Mouse (Mus musculus) limb, embryonic 14.5 days (tissue): ENCODE data around the gene Cox5a. TPM values are rescaled to one million over a fixed set of nuclear protein-coding genes. Genes with fewer than 3 reads are reported as not detected.
A peak's percentile ranks its signal among the peaks of the same experiment; 100 is the strongest.

Experiments used
- ATAC-seq: fragments of 200-750 bp; cut with Nextera tagmentation; 2 replicates; pipeline ENCODE4 v1.8.0; 2017; ENCODE audit warnings: low read depth, moderate number of reproducible peaks, moderate TSS enrichment; ENCODE audit not compliant: low FRiP score
- DNase-seq: peaks from one replicate; pipeline ENCODE4 v3.0.0-alpha.2; 2015; ENCODE audit warnings: low spot score
- H3K27ac ChIP-seq: fragments of 300-500 bp; sonication (generic); replicated peaks from 2 replicates; pipeline ENCODE4 v1.5.1; 2014; ENCODE audit warnings: low read depth, mild to moderate bottlenecking, low read length, moderate library complexity, mixed read lengths
- H3K27me3 ChIP-seq: fragments of 300-500 bp; sonication (generic); 2 replicates; pipeline ENCODE4 v1.6.1; 2014; ENCODE audit warnings: low read length, mixed read lengths; ENCODE audit not compliant: control insufficient read depth, insufficient read depth
- H3K36me3 ChIP-seq: fragments of 300-500 bp; sonication (generic); 2 replicates; pipeline ENCODE4 v1.6.1; 2014; ENCODE audit warnings: mild to moderate bottlenecking, low read length, moderate library complexity, mixed read lengths; ENCODE audit not compliant: control insufficient read depth, insufficient read depth
- H3K4me1 ChIP-seq: fragments of 300-500 bp; sonication (generic); 2 replicates; pipeline ENCODE4 v1.6.1; 2014; ENCODE audit warnings: antibody characterized with exemption, low read length, mixed read lengths; ENCODE audit not compliant: control insufficient read depth, insufficient read depth
- H3K4me2 ChIP-seq: fragments of 300-500 bp; sonication (generic); replicated peaks from 2 replicates; pipeline ENCODE4 v1.6.1; 2014; ENCODE audit warnings: low read depth, mild to moderate bottlenecking, low read length, moderate library complexity; ENCODE audit not compliant: severe bottlenecking
- H3K4me3 ChIP-seq: fragments of 300-500 bp; sonication (generic); replicated peaks from 2 replicates; pipeline ENCODE4 v1.5.1; 2014; ENCODE audit warnings: low read length
- H3K9ac ChIP-seq: fragments of 300-500 bp; sonication (generic); 2 replicates; pipeline ENCODE4 v1.6.1; 2014; ENCODE audit warnings: mild to moderate bottlenecking, low read depth, low read length, moderate library complexity; ENCODE audit not compliant: severe bottlenecking
- H3K9me3 ChIP-seq: fragments of 300-500 bp; sonication (generic); 2 replicates; pipeline ENCODE4 v1.6.1; 2016; ENCODE audit warnings: low read length; ENCODE audit not compliant: control insufficient read depth
- POLR2A ChIP-seq: fragments of 200-500 bp; IDR thresholded peaks from 2 replicates; pipeline ENCODE4 v1.8.0; 2012; ENCODE audit warnings: inconsistent platforms, mild to moderate bottlenecking, moderate library complexity, borderline replicate concordance; ENCODE audit not compliant: insufficient read depth, insufficient read length; ENCODE audit errors: extremely low read depth
- WGBS: fragments of 180-500 bp; shearing (Covaris S2); extraction: QIAGEN DNeasy Blood & Tissue Kit; methylation state at CpG from one replicate; pipeline ENCODE4 v1.1.7; 2014; 5-methylcytosine and 5-hydroxymethylcytosine counted together
- polyA plus RNA-seq, 2 experiments: library from polyadenylated mRNA; depleted of rRNA in 1 of 2; stranded (reverse) in 1 of 2; unstranded in 1 of 2; fragments of >200 nt; fragmentation: Nextera tagmentation in 1 of 2; extraction: Ambion mirVana in 1 of 2; gene quantifications; 2 replicates each; pipeline versions ENCODE4 v1.2.1 to v1.2.3; 2012 to 2014

Gene Cox5a
- polyA plus RNA-seq, 2 experiments, result 168 to 466 TPM

DNA sequence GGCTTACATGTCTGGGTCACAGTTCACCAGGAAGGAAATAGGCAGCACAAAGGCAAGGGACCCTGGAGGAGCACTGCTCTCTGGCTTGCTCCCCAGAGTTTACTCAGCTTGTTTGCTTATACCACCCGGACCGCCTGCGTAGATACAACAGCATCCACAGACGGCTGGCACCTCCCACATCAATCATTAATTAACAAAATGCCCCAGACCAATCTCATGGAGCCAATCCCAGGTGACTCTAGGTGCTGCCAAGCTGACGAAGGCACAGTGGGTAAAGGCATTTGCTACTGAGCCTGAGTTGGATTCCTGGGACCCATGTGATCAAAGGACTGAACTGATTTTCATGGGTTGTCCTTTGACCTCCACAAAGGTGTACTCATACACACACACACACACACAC lies 23.8 kb upstream of the Cox5a start:
- DNase-seq (no peak), ATAC-seq (no peak)
- H3K27me3 ChIP-seq, result peaks cover 35% of the 10 kb centered on the region
- H3K9ac ChIP-seq, result no peak overlapping the region
- no peak overlapping the region for H3K4me3 ChIP-seq
- H3K4me2 ChIP-seq, result no peak overlapping the region
- 73% methylated on average over 5 of the region's 5 CpGs for WGBS
- H3K27ac ChIP-seq, result no peak overlapping the region
- H3K9me3 ChIP-seq, result no peaks in the 10 kb centered on the region
- no peak for TF ChIP-seq POLR2A
- no peaks in the 10 kb centered on the region for H3K36me3 ChIP-seq
- 0 out of 2 replicates have a peak, but pooled peaks cover under 1% of the 10 kb centered on the region for H3K4me1 ChIP-seq

- Histone ChIP-seq H3K4me1 (peaks cover 13% of the 10 kb centered on the region), H3K27me3 (peaks cover 47% of the 10 kb centered on the region), H3K36me3 (no peaks in the 10 kb centered on the region), H3K4me3 (no peak overlapping the region), H3K4me2 (no peak overlapping the region), H3K9ac (no peak overlapping the region), H3K9me3 (no peaks in the 10 kb centered on the region), H3K27ac (no peak overlapping the region)
- WGBS, result 63% methylated on average over 7 of the region's 7 CpGs
- ATAC-seq, result no peak
- no peak for DNase-seq
- no peak for TF ChIP-seq POLR2A
These were observed 22.5 kb upstream of the Cox5a start for GRCm38 (mm10) chr9:57498536-57498935.

DNA sequence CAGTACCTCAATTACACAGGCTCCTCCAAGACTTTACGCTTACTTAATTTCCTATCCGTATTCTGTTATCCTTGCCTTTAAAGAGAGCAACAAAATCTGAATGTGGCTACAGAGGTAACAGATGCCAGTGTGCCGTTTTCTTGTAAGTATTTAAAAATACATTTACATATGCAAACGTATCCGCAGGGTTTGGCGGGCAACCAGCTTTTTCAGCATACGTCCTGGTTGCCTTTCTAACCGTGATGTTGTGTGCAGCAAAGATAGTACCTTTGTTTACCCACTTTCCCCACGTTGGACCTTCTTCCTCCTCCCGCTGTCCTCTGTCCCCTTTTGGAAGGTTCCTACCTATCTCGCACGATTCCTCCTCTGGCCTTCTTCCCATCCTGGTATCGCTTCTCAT lies 19.6 kb upstream of the Cox5a start:
- DNase-seq (no peak), ATAC-seq (no peak)
- H3K9me3 ChIP-seq, result no peaks in the 10 kb centered on the region
- WGBS, result 10% methylated on average over 13 of the region's 13 CpGs
- H3K4me1 ChIP-seq, result peaks cover 21% of the 10 kb centered on the region
- H3K4me2 ChIP-seq, result no peak overlapping the region
- H3K27me3 ChIP-seq, result peaks cover 75% of the 10 kb centered on the region
- H3K9ac ChIP-seq, result no peak overlapping the region
- no peak overlapping the region for H3K4me3 ChIP-seq
- H3K36me3 ChIP-seq, result no peaks in the 10 kb centered on the region
- H3K27ac ChIP-seq, result no peak overlapping the region
- TF ChIP-seq POLR2A, result no peak

DNA sequence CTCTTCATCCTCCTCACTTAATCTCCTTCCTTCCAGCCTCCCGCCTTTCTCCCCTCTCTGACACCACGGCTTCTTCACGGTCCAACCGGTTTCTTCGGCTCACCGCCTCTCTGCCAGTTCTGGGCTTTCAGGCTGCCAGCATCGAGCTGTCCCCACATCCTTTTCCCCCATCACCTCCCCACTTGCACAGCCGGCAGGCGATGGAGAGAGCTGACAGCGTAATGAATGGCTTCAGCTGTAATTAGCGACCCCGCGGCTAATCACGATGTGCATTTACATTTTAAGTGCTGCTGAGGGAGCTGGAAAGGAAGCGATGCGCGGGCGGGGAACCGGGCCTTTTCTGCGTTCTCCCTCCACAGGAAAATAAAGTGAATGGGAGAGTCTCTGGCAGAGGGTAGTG lies 19.2 kb upstream of the Cox5a start:
- ATAC-seq (no peak), DNase-seq (no peak)
- Histone ChIP-seq H3K4me1 (peaks cover 21% of the 10 kb centered on the region), H3K9me3 (no peaks in the 10 kb centered on the region), H3K36me3 (no peaks in the 10 kb centered on the region), H3K4me3 (no peak overlapping the region), H3K27me3 (peaks cover 78% of the 10 kb centered on the region), H3K4me2 (no peak overlapping the region), H3K27ac (no peak overlapping the region), H3K9ac (no peak overlapping the region)
- TF ChIP-seq POLR2A, result no peak
- under 1% methylated on average over 20 of the region's 20 CpGs for WGBS

- H3K36me3 ChIP-seq, result no peaks in the 10 kb centered on the region
- ATAC-seq (peak; percentile 41; the same call in 1 of the 2 replicates), DNase-seq (no peak)
- peak overlapping the region; percentile 95 for H3K4me2 ChIP-seq
- WGBS, result 1% methylated on average over 23 of the region's 23 CpGs
- H3K4me1 ChIP-seq, result peaks cover 21% of the 10 kb centered on the region
- no peak overlapping the region for H3K9ac ChIP-seq
- no peak overlapping the region for H3K27ac ChIP-seq
- no peaks in the 10 kb centered on the region for H3K9me3 ChIP-seq
- peaks cover 78% of the 10 kb centered on the region for H3K27me3 ChIP-seq
- H3K4me3 ChIP-seq, result peak overlapping the region; percentile 46
- no peak for TF ChIP-seq POLR2A
These were observed 18.0 kb upstream of the Cox5a start for GRCm38 (mm10) chr9:57502911-57503621.
